Mouse (Mus musculus) MEL (cell line): Measurements from ENCODE around the gene C1qtnf5. TPM values are rescaled to one million over a fixed set of nuclear protein-coding genes. Genes with fewer than 3 reads are reported as not detected.
A peak's percentile ranks its signal among the peaks of the same experiment; 100 is the strongest.

Source experiments
- DNase-seq: peaks from one replicate; pipeline ENCODE4 v3.0.0; 2011; ENCODE audit warnings: low read depth, low spot score
- H3K27ac ChIP-seq: 2 replicates; pipeline ENCODE4 v1.5.1; 2012; ENCODE audit warnings: low read depth, mild to moderate bottlenecking, control low read depth, low read length, moderate library complexity; ENCODE audit not compliant: control insufficient read depth
- H3K27me3 ChIP-seq, 2 experiments: fragments of 150-350 bp in 1 of 2; sonication (generic) in 1 of 2; 2 replicates each; pipeline ENCODE4 v1.6.1; 2012; ENCODE audit warnings: low read length in 2 of 2, mild to moderate bottlenecking in 2 of 2, improper control_type of control experiment in 1 of 2, moderate library complexity in 1 of 2; ENCODE audit not compliant: insufficient read depth in 2 of 2, control insufficient read depth in 1 of 2
- H3K36me3 ChIP-seq, 2 experiments: 2 replicates each; pipeline ENCODE4 v1.6.1; 2012 to 2014; ENCODE audit warnings: low read length in 2 of 2, improper control_type of control experiment in 1 of 2, inconsistent platforms in 1 of 2, mild to moderate bottlenecking in 1 of 2; ENCODE audit not compliant: insufficient read depth in 2 of 2, control insufficient read depth in 1 of 2
- H3K4me1 ChIP-seq, 2 experiments: fragments of 150-350 bp in 1 of 2; sonication (generic) in 1 of 2; 2 replicates each; pipeline ENCODE4 v1.6.1; 2012; ENCODE audit warnings: low read length in 2 of 2, improper control_type of control experiment in 1 of 2, mild to moderate bottlenecking in 1 of 2; ENCODE audit not compliant: insufficient read depth in 2 of 2, control insufficient read depth in 1 of 2
- H3K4me3 ChIP-seq, 2 experiments: fragments of 150-350 bp in 1 of 2; sonication (generic) in 1 of 2; 2 replicates each; pipeline ENCODE4 v1.5.1; 2012; ENCODE audit warnings: low read depth in 2 of 2, low read length in 2 of 2, mild to moderate bottlenecking in 2 of 2, moderate library complexity in 2 of 2, control low read depth in 1 of 2, improper control_type of control experiment in 1 of 2; ENCODE audit not compliant: control insufficient read depth in 1 of 2, insufficient read depth in 1 of 2
- H3K79me2 ChIP-seq: 2 replicates; pipeline ENCODE4 v1.6.1; 2012; ENCODE audit warnings: mild to moderate bottlenecking, low read length, moderate library complexity; ENCODE audit not compliant: control insufficient read depth, poor library complexity, insufficient read depth
- H3K9ac ChIP-seq: 2 replicates; pipeline ENCODE4 v1.6.1; 2012; ENCODE audit warnings: low read depth, mild to moderate bottlenecking, control low read depth, low read length, moderate library complexity; ENCODE audit not compliant: control insufficient read depth, poor library complexity, severe bottlenecking
- H3K9me3 ChIP-seq: fragments of 150-350 bp; sonication (generic); replicated peaks from 2 replicates; pipeline ENCODE4 v1.6.1; 2012; ENCODE audit warnings: mild to moderate bottlenecking, low read length, improper control_type of control experiment, moderate library complexity; ENCODE audit not compliant: insufficient read depth
- CHD2 ChIP-seq: IDR thresholded peaks from 2 replicates; pipeline ENCODE4 v1.6.1; 2011; ENCODE audit warnings: low read length, improper control_type of control experiment
- CTCF ChIP-seq, 3 experiments: IDR thresholded peaks in 2 of 3; conservative IDR thresholded peaks in 1 of 3; 2 replicates each; pipeline ENCODE4 v1.5.1; 2011 to 2012; ENCODE audit warnings: low read length in 3 of 3, low read depth in 2 of 3, mild to moderate bottlenecking in 2 of 3, improper control_type of control experiment in 1 of 3, inconsistent platforms in 1 of 3, mixed read lengths in 1 of 3, moderate library complexity in 1 of 3; ENCODE audit not compliant: control insufficient read depth in 1 of 3, insufficient read depth in 1 of 3, poor library complexity in 1 of 3, severe bottlenecking in 1 of 3
- E2F4 ChIP-seq: IDR thresholded peaks from 2 replicates; pipeline ENCODE4 v1.6.1; 2011; ENCODE audit warnings: low read depth, low read length, improper control_type of control experiment, borderline replicate concordance
- ELF1 ChIP-seq: IDR thresholded peaks from 2 replicates; pipeline ENCODE4 v1.6.1; 2014; ENCODE audit warnings: low read depth, mild to moderate bottlenecking, inconsistent platforms, low read length, improper control_type of control experiment, moderate library complexity
- EP300 ChIP-seq, 2 experiments: IDR thresholded peaks; 2 replicates each; pipeline ENCODE4 v1.6.1; 2011; ENCODE audit warnings: improper control_type of control experiment in 2 of 2, low read length in 2 of 2, low read depth in 1 of 2, mild to moderate bottlenecking in 1 of 2
- ETS1 ChIP-seq: IDR thresholded peaks from 2 replicates; pipeline ENCODE4 v1.6.1; 2012; ENCODE audit warnings: low read depth, mild to moderate bottlenecking, inconsistent platforms, low read length, improper control_type of control experiment, moderate library complexity
- GABPA ChIP-seq: IDR thresholded peaks from 2 replicates; pipeline ENCODE4 v1.6.1; 2012; ENCODE audit warnings: low read depth, mild to moderate bottlenecking, inconsistent platforms, low read length, improper control_type of control experiment, moderate library complexity
- GATA1 ChIP-seq: IDR thresholded peaks from 2 replicates; pipeline ENCODE4 v1.6.1; 2011; ENCODE audit warnings: low read depth, low read length, improper control_type of control experiment
- JUND ChIP-seq: IDR thresholded peaks from 2 replicates; pipeline ENCODE4 v1.6.1; 2011; ENCODE audit warnings: low read depth, mild to moderate bottlenecking, improper control_type of control experiment, low read length
- KAT2A ChIP-seq: conservative IDR thresholded peaks from 2 replicates; pipeline ENCODE4 v1.6.1; 2012; ENCODE audit warnings: low read depth, low read length, improper control_type of control experiment, inconsistent platforms
- MAFK ChIP-seq: IDR thresholded peaks from 2 replicates; pipeline ENCODE4 v1.6.1; 2011; ENCODE audit warnings: low read depth, mild to moderate bottlenecking, low read length, improper control_type of control experiment, borderline replicate concordance
- MAX ChIP-seq: IDR thresholded peaks from 2 replicates; pipeline ENCODE4 v1.6.1; 2011; ENCODE audit warnings: low read length, improper control_type of control experiment
- NELFE ChIP-seq: IDR thresholded peaks from 2 replicates; pipeline ENCODE4 v1.6.1; 2011; ENCODE audit warnings: low read depth, low read length, improper control_type of control experiment
- POLR2AphosphoS5 ChIP-seq: IDR thresholded peaks from 2 replicates; pipeline ENCODE4 v1.6.1; 2012; ENCODE audit warnings: low read depth, borderline replicate concordance, mild to moderate bottlenecking, inconsistent platforms, low read length, moderate library complexity, mixed read lengths
- RAD21 ChIP-seq: IDR thresholded peaks from 2 replicates; pipeline ENCODE4 v1.6.1; 2011; ENCODE audit warnings: mild to moderate bottlenecking, low read depth, low read length, improper control_type of control experiment
- RCOR1 ChIP-seq: IDR thresholded peaks from 2 replicates; pipeline ENCODE4 v1.6.1; 2012; ENCODE audit warnings: low read depth, mild to moderate bottlenecking, inconsistent platforms, low read length, improper control_type of control experiment
- SIN3A ChIP-seq: IDR thresholded peaks from 2 replicates; pipeline ENCODE4 v1.6.1; 2012; ENCODE audit warnings: low read length, improper control_type of control experiment, inconsistent platforms
- SMC3 ChIP-seq: IDR thresholded peaks from 2 replicates; pipeline ENCODE4 v1.6.1; 2011; ENCODE audit warnings: low read depth, low read length, improper control_type of control experiment
- TAL1 ChIP-seq: IDR thresholded peaks from 2 replicates; pipeline ENCODE4 v1.6.1; 2012; ENCODE audit warnings: mild to moderate bottlenecking, inconsistent platforms, low read length, moderate library complexity, mixed read lengths
- TCF12 ChIP-seq: IDR thresholded peaks from 2 replicates; pipeline ENCODE4 v1.6.1; 2014; ENCODE audit warnings: low read depth, mild to moderate bottlenecking, inconsistent platforms, low read length, improper control_type of control experiment, moderate library complexity
- USF1 ChIP-seq: IDR thresholded peaks from 2 replicates; pipeline ENCODE4 v1.6.1; 2014; ENCODE audit warnings: low read depth, mild to moderate bottlenecking, inconsistent platforms, low read length, improper control_type of control experiment, moderate library complexity
- ZC3H11A ChIP-seq: IDR thresholded peaks from 2 replicates; pipeline ENCODE4 v1.6.1; 2012; ENCODE audit warnings: low read depth, mild to moderate bottlenecking, inconsistent platforms, low read length, improper control_type of control experiment
- ZKSCAN1 ChIP-seq: IDR thresholded peaks from 2 replicates; pipeline ENCODE4 v1.6.1; 2012; ENCODE audit warnings: low read depth, mild to moderate bottlenecking, inconsistent platforms, low read length, improper control_type of control experiment, moderate library complexity
- ZMIZ1 ChIP-seq: IDR thresholded peaks from 2 replicates; pipeline ENCODE4 v1.6.1; 2012; ENCODE audit warnings: low read depth, mild to moderate bottlenecking, inconsistent platforms, low read length, improper control_type of control experiment, moderate library complexity
- polyA plus RNA-seq, 2 experiments: library from polyadenylated mRNA; stranded (reverse) in 1 of 2; unstranded in 1 of 2; fragments of >175 nt in 1 of 2; fragments of >200 nt in 1 of 2; gene quantifications; 2 replicates each; pipeline versions ENCODE4 v1.2.1 to v1.2.4; 2012; ENCODE audit warnings: low replicate concordance in 2 of 2, low read depth in 1 of 2; ENCODE audit not compliant: insufficient read length in 2 of 2, insufficient read depth in 1 of 2, missing spikeins in 1 of 2
- total RNA-seq: library from RNA; depleted of rRNA; stranded (reverse); fragments of 300-350 nt; gene quantifications from 2 replicates; pipeline ENCODE4 v1.2.3, GENCODE M21; 2012

Gene C1qtnf5
- total and polyA plus RNA-seq, 3 experiments: 0.13 to 0.19 TPM; not detected in 1

DNA sequence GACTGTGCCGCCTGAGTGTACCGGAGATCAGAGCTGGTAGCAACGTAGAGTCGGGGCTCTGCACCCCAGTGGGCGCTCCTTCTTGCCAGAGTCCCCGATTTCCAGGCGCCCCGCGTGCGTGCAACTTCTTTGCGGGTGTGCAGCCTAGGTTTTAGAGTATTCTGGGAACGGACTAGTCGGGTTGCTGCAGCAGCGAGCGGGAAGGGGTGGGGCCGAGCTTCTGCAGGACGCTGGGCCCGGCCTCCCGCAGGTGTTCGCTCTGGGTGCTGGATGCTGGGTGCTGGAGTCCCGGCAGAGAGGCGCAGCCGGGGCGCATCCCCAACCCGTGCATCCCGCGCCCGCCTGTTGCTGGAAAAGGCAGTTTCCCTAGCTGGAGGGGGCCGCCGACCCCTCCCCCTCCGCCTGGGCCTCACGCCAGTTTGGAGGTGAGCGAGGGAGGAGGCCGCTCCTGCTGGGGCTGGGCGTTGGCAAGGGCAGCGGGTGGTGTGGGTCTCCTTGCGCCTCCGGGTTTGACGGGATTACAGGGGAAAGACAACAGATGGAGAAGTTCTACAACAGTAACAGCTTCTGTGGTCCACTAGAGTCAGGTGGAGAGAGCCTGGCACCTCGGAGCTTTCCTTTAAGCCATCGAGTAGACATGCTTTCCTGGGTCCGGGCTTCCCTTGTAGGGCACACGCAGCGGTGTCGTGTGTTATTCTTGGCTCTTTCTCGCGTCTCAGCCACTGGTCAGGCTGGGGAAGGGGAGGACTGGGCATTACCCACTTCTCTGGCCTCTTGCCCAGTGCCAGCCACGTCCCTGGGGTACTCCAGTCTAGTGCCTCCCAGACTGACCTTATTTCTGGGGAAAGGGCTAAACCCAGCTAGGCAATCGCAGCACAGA is 28.0 kb downstream of the C1qtnf5 start:
- Histone ChIP-seq H3K36me3 (peaks cover 0 to 6% of the 10 kb centered on the region in 2 experiments; a peak in 1 of 4 replicates), H3K4me1 (peaks cover 0 to 12% of the 10 kb centered on the region in 2 experiments; a peak in 3 of 4 replicates), H3K27ac (no peak overlapping the region), H3K9ac (no peak overlapping the region), H3K9me3 (no peaks in the 10 kb centered on the region), H3K27me3 (peaks cover 22 to 24% of the 10 kb centered on the region in 2 experiments), H3K4me3 (peak overlapping the region in 1 of 2 experiments; percentile 5; a peak in 1 of 4 replicates), H3K79me2 (no peaks in the 10 kb centered on the region)
- TF ChIP-seq E2F4 (no peak), NELFE (no peak), ZMIZ1 (no peak), ETS1 (no peak), MAX (no peak), SMC3 (no peak), CTCF (IDR thresholded peaks at IDR 0.05 in 2 of 3, conservative IDR thresholded peaks at IDR 0.05 in 1 of 3; ENCODE audit: control insufficient read depth in 1 of 3, insufficient read depth in 1 of 3, low read depth in 2 of 3, low read length in 3 of 3, poor library complexity in 1 of 3, severe bottlenecking in 1 of 3) (no peak), USF1 (no peak), RAD21 (no peak), POLR2AphosphoS5 (no peak), GATA1 (no peak), KAT2A (no peak), MAFK (no peak), ZKSCAN1 (no peak), ZC3H11A (no peak), CHD2 (no peak), GABPA (no peak), ELF1 (no peak)
- peak; percentile 35 for DNase-seq

- Histone ChIP-seq H3K79me2 (no peaks in the 10 kb centered on the region), H3K27ac (no peak overlapping the region), H3K9ac (no peak overlapping the region), H3K27me3 (peaks cover 22 to 24% of the 10 kb centered on the region in 2 experiments), H3K36me3 (peaks cover 0 to 6% of the 10 kb centered on the region in 2 experiments; a peak in 1 of 4 replicates), H3K4me3 (no peak overlapping the region), H3K4me1 (peaks cover 0 to 12% of the 10 kb centered on the region in 2 experiments; a peak in 3 of 4 replicates), H3K9me3 (no peaks in the 10 kb centered on the region)
- peak; percentile 65 for DNase-seq
- peak; percentile 38; the same call in 1 of the 2 replicates for TF ChIP-seq TCF12
- peak; percentile 45 for TF ChIP-seq TAL1
- peak; percentile 28 to 36; a peak in 2 of 4 replicates for TF ChIP-seq EP300 (IDR thresholded peaks at IDR 0.05; ENCODE audit: low read depth in 1 of 2, low read length in 2 of 2)
- TF ChIP-seq SIN3A: no peak
- TF ChIP-seq JUND: no peak
- TF ChIP-seq GATA1: peak; percentile 75
- no peak for TF ChIP-seq ZC3H11A
- no peak for TF ChIP-seq RCOR1
Measured at GRCm38 (mm10) chr9:44135731-44136411, 28.8 kb downstream of the C1qtnf5 start.
